Mouse (Mus musculus) lung, postnatal 14 days (tissue): Measurements from ENCODE around the gene Krtap31-1.
"Not testable (repeated sequence)": the region's sequence is repeated elsewhere in the genome, so short reads cannot be mapped to it uniquely, and the experiment has no call there.

Source experiments
- DNase-seq: peaks from one replicate; pipeline ENCODE4 v3.0.0; 2021

The Krtap31-1 gene

DNA sequence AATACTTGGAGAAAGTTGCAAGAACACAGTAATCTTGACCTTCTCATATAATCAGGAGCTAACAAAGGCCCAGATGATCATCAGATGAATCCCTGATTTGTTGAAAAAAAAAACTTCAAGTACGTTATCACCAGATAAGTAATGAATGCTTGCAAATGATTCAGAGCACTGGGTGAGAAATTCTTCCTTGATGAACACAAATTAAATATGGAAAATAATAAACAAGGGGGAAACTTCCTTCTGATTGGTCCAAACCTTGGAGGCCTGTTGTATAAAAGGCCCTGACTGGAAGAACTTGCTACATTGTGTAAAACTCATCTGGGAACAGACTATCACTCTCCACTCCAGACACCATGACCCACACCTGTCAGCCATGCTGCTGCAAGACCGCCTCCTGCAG, at the start of gene Krtap31-1:
Gene Krtap31-1, plus strand, starts transcription at position 301 of the 400 bp plus-strand sequence.
- no peak for DNase-seq

DNA sequence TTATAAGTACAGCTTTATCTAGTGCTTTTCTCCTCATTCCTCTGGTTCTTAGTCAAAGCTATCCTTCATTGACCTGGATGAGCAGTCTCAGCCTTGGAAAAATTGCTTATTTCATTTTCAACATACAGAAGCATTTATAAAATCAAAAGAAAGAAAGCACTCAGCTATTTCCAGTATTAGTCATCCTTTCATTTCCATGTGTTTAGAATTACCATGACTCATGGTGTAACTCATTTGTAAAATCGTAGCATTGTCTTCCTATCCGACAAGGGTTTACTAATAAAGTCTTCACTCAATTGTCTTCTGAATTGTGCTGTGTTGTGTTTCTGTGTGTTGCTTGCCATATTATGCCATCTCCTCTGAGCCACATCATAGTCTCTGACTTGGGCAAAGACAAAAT, 49.0 kb upstream of the Krtap31-1 start:
- DNase-seq = no peak

DNA sequence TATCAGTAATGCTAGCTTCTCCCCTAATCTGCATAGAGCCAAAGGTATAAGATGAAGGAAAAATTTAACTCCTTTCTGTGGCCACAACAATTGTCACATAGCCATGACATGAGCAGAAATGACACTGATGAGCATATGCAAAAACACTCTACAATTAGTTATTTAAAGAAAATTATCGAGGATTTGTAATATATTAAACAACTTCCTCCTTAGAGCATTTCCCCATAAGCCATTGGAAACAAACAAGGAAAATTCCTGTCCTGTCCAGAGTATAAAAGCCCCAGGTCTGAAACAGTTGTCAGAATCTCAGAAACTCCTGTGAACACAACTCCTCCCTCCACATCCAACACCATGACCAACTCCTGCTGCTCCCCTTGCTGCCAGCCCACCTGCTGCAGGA, 43.5 kb upstream of the Krtap31-1 start, which contains the start of gene Gm11559:
Gene Gm11559, plus strand, starts transcription at position 301 of the 400 bp plus-strand sequence.
- DNase-seq = not testable (repeated sequence)

GRCm38 (mm10) chr11:99873089-99873488, 34.6 kb upstream of the Krtap31-1 start, which contains the start of gene Krtap9-1:
TSS of gene Krtap9-1 (plus strand) at chr11:99873389.
- not testable (repeated sequence) for DNase-seq

DNA sequence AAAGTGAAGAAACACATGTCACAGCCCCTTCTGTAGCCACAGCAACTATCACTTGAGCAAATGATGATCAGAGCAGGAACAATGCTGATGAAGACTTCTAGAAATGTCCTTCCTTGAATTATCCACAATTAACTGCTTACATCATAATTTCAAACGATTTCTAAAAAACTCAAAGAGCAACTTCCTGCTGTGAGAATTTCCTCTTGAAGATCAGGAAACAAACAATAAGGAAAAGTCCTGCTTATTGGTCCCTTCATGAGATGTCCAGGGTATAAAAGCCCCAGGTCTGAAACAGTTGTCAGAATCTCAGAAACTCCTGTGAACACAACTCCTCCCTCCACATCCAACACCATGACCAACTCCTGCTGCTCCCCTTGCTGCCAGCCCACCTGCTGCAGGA, 28.8 kb upstream of the Krtap31-1 start, which contains the start of gene Gm11567:
Gene Gm11567, plus strand, starts transcription at position 301 of the 400 bp plus-strand sequence.
- not testable (repeated sequence) for DNase-seq

- DNase-seq = no peak
These were observed 6.7 kb downstream of the Krtap31-1 start, which contains the start of gene Gm11565 for GRCm38 (mm10) chr11:99914451-99914850. TSS of gene Gm11565 (plus strand) at chr11:99914751.

DNA sequence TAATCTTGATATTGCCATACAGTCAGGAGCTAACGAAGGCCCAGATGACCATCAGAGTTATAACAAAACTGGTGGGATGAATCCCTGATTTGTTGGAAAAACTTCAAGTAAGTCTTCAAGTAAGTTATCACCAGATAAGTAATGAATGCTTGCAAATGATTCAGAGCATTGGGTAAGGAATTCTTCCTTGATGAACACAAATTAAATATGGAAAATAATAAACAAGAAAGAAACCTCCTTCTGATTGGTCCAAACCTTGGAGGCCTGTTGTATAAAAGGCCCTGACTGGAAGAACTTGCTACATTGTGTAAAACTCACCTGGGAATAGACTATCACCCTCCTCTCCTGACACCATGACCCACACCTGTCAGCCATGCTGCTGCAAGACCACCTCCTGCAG, 28.3 kb downstream of the Krtap31-1 start, which contains the start of gene Krtap31-2:
Gene Krtap31-2, plus strand, starts transcription at position 301 of the 400 bp plus-strand sequence.
- DNase-seq = no peak

DNA sequence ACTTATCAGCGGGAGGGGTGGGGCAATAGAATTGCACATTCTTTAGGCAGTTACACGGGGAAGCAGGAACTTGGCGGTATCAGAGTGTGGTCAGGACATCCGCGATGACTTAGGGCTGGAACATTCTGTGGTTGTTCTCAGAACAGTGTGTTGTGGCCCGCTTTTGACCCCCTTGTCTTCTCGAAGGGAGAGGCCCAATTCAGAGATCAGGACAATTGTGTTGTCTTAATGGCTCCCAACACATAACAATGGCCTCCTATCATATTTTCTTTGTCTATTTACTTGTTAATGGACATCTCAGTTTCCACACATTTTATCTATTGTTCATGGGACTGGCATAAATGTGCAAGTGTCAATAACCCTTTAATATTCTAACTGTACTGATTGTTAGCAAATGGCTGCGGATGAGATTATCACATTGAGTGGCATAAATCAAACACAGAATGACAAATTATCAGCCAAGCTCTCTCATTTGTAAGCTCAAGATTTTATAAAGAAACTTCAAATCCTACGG, 30.1 kb downstream of the Krtap31-1 start:
- DNase-seq = no peak

- no peak for DNase-seq
These were observed 40.5 kb downstream of the Krtap31-1 start, which contains the start of gene Krtap9-5 for GRCm38 (mm10) chr11:99948175-99948574. TSS of gene Krtap9-5 (plus strand) at chr11:99948475.
